Mouse (Mus musculus) adrenal gland, postnatal 14 days (tissue): ENCODE measurements around the gene Kif9. TPM values are rescaled to one million over a fixed set of nuclear protein-coding genes. Genes with fewer than 3 reads are reported as not detected.
A peak's percentile ranks its signal among the peaks of the same experiment; 100 is the strongest.

Source experiments
- DNase-seq: peaks from one replicate; pipeline ENCODE4 v3.0.0; 2021; ENCODE audit warnings: mixed read lengths
- total RNA-seq: library from RNA; stranded (reverse); gene quantifications from 2 replicates; pipeline ENCODE4 v1.2.3, GENCODE M21; 2021

The Kif9 gene
- total RNA-seq, 1 experiment from 2014 or later = 1.3 TPM

DNA sequence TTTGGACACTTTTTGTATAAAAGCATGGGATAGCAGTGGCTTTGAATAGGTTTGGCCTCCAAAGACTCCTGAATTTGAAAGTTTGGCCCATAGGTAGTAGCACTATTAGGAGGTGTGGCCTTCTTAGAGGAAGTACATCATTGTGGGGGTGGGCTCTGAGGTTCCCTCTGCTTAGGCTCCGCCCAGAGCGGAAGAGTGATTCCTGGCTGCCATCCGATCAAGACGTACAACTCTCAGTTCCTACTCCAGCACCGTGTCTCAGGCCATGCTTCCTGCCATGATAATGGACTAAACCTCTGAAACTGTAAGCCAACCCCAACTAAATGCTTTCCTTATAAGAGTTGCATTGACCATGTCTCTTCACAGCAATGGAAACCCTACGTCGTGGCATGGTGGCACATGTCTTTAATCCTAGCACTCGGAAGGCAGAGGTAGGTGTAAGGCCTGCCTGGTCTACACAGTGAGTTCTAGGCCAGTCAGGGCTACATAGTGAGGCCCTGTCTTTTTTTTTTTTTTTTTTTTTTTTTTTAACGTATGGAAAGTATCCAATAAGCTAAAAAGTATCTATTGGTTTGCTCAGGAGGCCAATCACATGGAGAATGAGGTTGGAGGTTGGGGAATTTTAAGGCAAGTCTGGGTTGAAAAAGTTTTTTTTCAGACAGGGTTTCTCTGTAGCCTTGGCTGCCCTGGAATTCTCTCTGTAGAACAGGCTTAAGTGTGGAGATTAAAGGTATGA lies 52.4 kb downstream of the Kif9 start:
- DNase-seq = no peak

DNA sequence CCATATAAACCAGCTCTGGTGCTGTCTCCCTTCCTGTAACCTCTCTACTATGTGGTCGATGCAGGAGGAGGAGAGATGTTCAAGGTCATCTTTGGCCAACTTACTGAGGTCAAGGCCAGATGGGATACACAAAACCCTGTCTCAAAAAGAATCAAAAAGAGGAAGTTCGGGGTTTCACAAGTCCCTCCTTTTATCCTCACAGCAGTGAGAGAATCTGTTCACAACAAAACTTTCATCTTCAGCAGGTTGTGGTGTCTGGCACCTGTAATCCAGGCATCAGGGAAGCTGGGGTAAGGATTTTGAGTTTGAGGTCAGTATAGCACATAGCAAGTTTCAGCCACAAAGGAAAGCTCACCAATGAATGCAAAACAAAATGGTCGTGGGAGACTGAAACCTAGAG lies 53.9 kb downstream of the Kif9 start:
- no peak for DNase-seq

DNA sequence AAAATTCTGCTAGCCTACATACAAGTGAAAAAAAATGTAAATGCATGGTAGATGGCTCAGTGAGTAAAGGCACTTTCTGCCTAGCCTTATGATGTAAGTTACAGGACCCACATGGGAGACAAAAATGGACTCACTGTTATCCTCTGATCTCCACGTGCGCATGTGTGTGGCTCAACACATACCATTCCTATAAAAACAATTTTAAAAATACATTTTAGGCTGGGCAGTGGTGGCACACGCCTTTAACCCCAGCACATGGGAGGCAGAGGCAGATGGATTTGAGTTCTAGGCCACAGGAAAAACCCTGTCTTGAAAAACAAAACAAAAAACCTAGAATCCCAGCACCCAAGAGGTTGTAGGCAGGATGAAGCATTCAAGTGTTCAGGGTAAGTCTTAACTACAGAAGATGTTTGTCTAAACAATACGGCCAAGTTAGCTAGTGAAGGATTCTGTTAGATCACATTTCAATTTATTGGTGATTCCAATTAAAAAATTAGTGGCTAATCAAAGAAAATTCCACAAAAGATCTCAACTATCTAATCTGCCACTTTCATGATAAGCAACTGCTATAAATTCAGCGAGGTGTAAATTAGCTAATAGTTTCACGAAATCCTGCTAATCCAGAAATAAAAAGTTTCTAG lies 54.5 kb downstream of the Kif9 start:
- DNase-seq = no peak

DNA sequence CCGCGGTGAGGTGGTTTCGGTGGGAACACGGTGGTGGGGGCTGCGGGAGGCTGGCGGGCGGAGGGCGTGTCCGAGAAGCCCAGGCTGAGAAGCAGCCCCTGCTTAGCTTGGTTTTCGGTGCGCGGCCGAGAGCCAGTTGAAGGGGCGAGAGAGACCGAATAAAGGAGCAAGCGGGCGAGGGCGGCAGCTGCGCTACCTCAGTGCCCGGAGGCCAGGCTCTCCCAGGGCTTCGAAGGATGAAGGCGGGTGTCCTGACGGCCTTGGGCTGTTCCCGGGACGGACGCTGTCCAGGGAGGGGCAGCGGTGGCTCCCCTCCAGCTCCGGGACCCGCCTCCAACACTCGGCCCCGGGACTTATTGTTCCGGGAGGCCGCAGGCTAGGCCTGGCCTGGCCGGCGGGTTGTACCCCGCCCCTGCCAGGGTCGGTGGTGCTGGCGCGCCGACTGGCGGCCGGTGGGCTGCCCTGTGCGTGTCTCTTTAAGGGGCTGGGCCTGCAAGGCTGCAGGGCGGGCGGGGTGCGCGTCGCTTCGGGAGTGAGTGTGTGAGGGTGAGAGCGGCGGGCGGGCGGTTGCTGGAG lies 55.2 kb downstream of the Kif9 start:
- DNase-seq = peak; percentile 98

DNA sequence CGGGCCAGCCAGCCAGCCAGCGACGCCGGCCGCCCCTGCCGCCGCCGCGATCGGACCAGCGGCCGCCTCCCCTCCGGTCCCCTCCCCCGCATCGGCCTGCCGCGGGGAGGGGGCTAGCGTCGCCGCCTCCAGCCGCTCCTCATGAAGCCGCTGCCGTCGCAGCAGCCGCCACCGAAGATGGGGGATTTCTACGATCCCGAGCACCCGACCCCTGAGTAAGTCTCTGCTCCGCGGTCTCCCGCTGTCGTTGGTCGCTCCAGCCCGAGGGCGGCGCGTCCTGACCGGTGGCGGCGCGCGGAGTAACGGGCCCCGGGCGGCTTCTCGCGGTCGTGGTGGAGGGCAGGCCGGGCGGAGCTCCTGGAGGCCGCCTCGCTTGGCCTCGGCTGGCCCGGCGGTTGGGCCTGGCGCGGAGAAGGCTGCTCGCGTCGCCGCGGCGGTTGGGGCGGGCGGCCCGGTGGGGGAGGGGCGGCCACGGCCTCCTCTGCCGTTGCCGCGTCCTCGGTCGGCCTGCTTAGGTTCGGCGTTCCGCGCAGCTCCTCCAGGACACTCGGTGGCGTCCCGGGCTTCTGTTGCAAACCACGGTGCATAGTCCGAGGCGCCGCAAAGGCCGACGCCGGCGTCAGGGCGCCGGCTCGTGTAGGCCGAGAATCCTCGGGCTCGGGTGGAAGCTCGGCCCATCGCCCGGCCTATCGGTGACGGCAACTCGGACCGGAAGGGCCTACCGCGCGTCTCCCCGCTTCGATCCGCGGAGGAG lies 56.0 kb downstream of the Kif9 start, which contains the start of gene Setd2:
TSS of gene Setd2 (plus strand) at position 60 of the 754 bp plus-strand sequence.
- peak; percentile 82 for DNase-seq

DNA sequence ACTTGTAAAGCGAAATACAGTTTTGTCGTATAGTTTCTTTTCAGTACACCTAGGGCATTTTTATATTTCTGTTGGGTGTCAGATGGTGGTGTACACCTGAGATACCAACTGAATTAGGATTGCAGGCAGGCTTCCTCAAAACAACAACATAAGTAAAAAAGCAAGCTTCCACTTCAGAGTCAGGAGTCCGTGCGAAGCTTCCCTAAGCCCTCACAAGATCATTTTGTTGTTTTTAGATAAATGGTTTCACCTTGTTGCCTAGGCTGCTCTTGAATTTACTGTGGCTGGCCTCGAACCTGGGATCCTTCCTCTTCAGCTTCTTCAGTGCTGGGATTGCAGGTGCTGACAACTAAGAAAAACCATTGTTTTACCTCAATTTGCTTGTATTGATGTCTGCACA lies 56.9 kb downstream of the Kif9 start:
- DNase-seq = peak; percentile 14

DNA sequence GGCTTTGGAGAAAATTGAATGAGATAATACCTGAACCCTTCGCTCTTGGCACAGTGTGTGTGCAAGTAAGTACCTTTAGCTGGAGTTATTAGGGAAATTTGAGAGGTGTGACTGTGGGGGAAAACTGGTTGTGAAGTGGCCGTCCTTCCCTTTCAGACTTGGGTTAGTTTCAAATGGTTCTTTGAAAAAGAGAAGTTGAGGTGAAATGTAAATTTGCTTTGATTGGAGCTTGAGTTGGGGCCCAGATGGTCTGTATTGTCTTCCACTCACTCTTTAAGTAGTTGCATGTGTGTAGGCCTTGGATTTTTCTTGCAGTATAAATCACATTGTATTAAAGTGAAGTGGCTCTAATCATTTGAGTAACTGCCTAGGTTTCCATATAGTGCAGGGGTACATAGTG lies 58.4 kb downstream of the Kif9 start:
- no peak for DNase-seq

DNA sequence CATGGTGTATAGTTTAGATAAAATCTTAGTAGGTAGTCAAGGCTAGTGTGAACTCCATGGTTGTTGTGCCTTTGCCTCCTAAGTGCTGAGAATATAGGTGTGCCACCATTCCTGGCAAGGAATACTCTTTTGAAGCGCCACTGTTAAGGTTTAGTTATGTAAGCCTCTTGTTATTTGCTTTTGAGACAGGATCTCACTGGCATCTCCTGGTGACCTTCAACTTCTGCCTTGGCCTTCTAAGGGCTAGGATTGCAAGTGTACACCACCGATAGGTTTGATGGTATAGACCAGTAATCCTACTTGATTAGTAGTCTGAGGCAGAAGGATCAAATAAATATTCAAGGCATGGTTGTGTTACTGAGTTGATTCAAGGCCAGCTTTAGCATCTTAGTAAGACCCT lies 59.9 kb downstream of the Kif9 start:
- no peak for DNase-seq

DNA sequence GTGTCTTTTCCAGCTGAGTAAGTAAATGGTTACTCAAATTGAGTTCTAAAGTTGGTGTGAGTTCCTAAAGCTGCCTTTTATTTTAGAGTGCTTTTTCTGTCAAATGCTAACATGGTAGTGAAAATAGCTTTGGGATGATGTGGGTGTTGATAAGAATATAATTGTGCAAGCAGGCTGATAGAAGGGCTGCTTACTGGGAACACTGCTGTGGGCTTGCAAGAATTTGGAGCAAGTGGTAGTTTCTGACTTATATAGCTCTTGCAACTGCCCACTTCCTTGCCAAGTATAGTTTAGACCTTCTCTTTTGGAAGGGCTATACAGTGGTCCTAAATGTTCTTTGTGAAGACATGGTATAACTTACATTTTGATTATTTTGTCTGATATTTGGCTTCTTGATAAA lies 61.8 kb downstream of the Kif9 start:
- DNase-seq = no peak

DNA sequence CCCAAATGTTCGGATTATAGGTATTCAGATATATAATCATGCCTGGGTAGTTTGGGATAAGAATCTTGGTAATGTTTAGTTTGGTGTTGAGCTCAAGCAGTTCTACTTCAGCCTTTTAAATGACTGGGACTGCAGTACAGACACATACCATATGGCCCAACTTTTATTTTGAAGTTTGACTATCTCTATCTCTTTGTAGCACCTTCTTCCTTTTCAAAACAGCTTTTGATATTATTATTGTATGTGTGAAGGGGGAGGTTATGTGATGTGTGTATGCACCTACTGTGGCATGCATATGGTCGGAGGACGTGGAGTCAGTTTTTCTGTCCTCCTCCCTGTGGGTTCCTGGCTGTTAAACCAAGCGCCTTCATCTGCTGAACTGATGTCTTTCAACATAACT lies 65.2 kb downstream of the Kif9 start:
- DNase-seq = no peak

DNA sequence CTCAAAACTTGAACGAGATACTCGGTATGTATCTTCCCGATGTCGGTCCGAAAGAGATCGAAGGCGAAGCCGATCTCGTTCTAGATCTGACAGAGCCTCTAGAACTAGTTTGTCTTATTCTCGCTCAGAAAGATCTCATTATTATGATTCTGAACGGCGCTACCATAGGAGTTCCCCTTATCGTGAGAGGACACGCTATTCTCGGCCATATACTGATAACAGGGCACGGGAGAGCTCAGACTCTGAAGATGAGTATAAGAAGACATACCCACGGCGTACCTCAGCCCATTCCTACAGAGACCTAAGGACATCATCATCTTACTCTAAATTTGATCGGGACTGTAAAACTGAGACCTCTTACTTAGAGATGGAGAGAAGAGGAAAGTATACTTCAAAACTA lies 71.5 kb downstream of the Kif9 start:
- DNase-seq = no peak

DNA sequence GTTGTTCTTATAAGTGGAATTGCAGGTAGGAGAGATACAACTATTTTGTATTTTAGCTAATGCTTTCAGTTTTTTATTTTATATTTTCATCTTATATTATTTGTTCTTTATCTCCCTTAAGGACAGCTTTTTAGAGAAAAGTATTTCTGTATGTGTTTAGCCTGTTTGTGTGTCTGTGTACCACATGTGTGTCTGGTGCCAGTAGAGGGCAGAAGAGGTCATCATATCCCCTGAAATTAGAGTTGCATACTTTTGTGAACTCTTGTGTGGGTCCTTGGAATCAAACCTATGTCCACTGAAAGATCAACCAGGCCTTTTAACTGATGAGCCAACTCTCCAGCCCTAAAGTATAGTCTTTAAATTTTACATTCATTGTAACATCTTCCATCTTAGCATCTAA lies 91.6 kb downstream of the Kif9 start:
- DNase-seq = no peak

Other genes with a start within 250 kb of the Kif9 start
- gene Cspg5, start 233.2 kb upstream of the Kif9 start, total RNA-seq = 14.2 and 17.2 TPM in 2 replicates
- 6.5 and 9.4 TPM in 2 replicates for gene Elp6, start 171.8 kb upstream of the Kif9 start, total RNA-seq
- 67.9 and 75.7 TPM in 2 replicates for gene Scap, start 143.7 kb upstream of the Kif9 start, total RNA-seq
- gene Ptpn23, start 68.7 kb upstream of the Kif9 start, total RNA-seq = 46.6 and 47.1 TPM in 2 replicates
- gene Ngp, start 57.2 kb upstream of the Kif9 start, total RNA-seq = 3.0 and 10.4 TPM in 2 replicates
- 12.7 and 12.9 TPM in 2 replicates for gene Klhl18, start 264 bp upstream of the Kif9 start, total RNA-seq
- 80.3 and 88.2 TPM in 2 replicates for gene Setd2, start 55.6 kb downstream of the Kif9 start, total RNA-seq
- gene Nradd, start 147.5 kb downstream of the Kif9 start, total RNA-seq = 8.4 and 10.5 TPM in 2 replicates
- gene Nbeal2, start 177.2 kb downstream of the Kif9 start, total RNA-seq = 9.1 and 15.4 TPM in 2 replicates
- gene Ccdc12, start 179.5 kb downstream of the Kif9 start, total RNA-seq = 60.4 and 79.3 TPM in 2 replicates